In genomic region chr12:100757427-100757826, GRCm38 (mm10) we compare ENCODE assay signal across 31 mouse cellular contexts. TPM values are rescaled to one million over a fixed set of nuclear protein-coding genes. Genes with fewer than 3 reads are reported as not detected.
DNase-seq lines count a peak whose midpoint lies in the region; ATAC-seq and TF ChIP-seq lines count a peak whose summit lies in the region.
"Had no signal": no experiment of that assay in that cellular context is flagged by ENCODE, and none has a peak within 500 bp of the region (broad histone marks: within the 10 kb centered on the region; RNA-seq: fewer than 3 reads in every experiment).

No protein-coding gene starts in this region.

- 20% methylated on average over 4 of the region's 4 CpGs for WGBS in midbrain, embryonic 11.5 days
- 26% methylated on average over 4 of the region's 4 CpGs for WGBS in midbrain, postnatal 0 days

- H3K9me3 ChIP-seq in midbrain, embryonic 11.5 days (ENCODE audit: control insufficient read depth, low read length) = no peaks in the 10 kb centered on the region
- no peaks in the 10 kb centered on the region for H3K9me3 ChIP-seq in midbrain, postnatal 0 days (ENCODE audit: low read length)
- H3K9me3 ChIP-seq: G1E; heart, embryonic 13.5 days; hindbrain, embryonic 10.5 days; intestine, embryonic 15.5 days; liver, embryonic 15.5 days; stomach, embryonic 15.5 days had no signal

- H3K36me3 ChIP-seq in midbrain, embryonic 11.5 days (ENCODE audit: control insufficient read depth, insufficient read depth, low read length) = no peaks in the 10 kb centered on the region
- H3K36me3 ChIP-seq in midbrain, postnatal 0 days (ENCODE audit: insufficient read depth, low read length) = no peaks in the 10 kb centered on the region
- H3K36me3 ChIP-seq: G1E; heart, embryonic 13.5 days; hindbrain, embryonic 10.5 days; intestine, embryonic 15.5 days; liver, embryonic 15.5 days; stomach, embryonic 15.5 days had no signal

- TF ChIP-seq CTCF in midbrain, postnatal 0 days (IDR thresholded peaks at IDR 0.05) = no peak

- ATAC-seq in frontal cortex, adult (ENCODE audit: low TSS enrichment) = 0 out of 2 replicates have a peak, but pooled peaks have one; percentile 38
- ATAC-seq in midbrain, embryonic 11.5 days (ENCODE audit: low FRiP score) = peak; percentile 52
- no peak for ATAC-seq in midbrain, postnatal 0 days (ENCODE audit: low FRiP score)
- ATAC-seq: hindbrain, embryonic 16.5 days; intestine, embryonic 15.5 days had no signal

- no peak overlapping the region for H3K27ac ChIP-seq in midbrain, embryonic 11.5 days (ENCODE audit: low read depth, low read length)
- H3K27ac ChIP-seq in midbrain, postnatal 0 days (ENCODE audit: low read depth, low read length) = no peak overlapping the region
- H3K27ac ChIP-seq: gastrocnemius, adult 2 months; heart, embryonic 13.5 days; hindbrain, embryonic 10.5 days; intestine, embryonic 15.5 days; layer of hippocampus, adult 2 months; liver, embryonic 15.5 days; stomach, embryonic 15.5 days had no signal

- H3K27me3 ChIP-seq in midbrain, embryonic 11.5 days (ENCODE audit: control insufficient read depth, insufficient read depth, low read length) = no peaks in the 10 kb centered on the region
- no peaks in the 10 kb centered on the region for H3K27me3 ChIP-seq in midbrain, postnatal 0 days (ENCODE audit: insufficient read depth, low read length)
- H3K27me3 ChIP-seq: heart, embryonic 13.5 days; intestine, embryonic 15.5 days; liver, embryonic 15.5 days; stomach, embryonic 15.5 days had no signal

- H3K9ac ChIP-seq in midbrain, embryonic 11.5 days (ENCODE audit: low read length) = no peak overlapping the region
- no peak overlapping the region for H3K9ac ChIP-seq in midbrain, postnatal 0 days (replicated peaks; ENCODE audit: low read length, poor library complexity, severe bottlenecking)
- H3K9ac ChIP-seq: heart, embryonic 13.5 days; intestine, embryonic 15.5 days; liver, embryonic 15.5 days; lung, embryonic 14.5 days; stomach, embryonic 15.5 days had no signal

- H3K4me3 ChIP-seq in midbrain, embryonic 11.5 days (ENCODE audit: low read depth, low read length) = no peak overlapping the region
- no peak overlapping the region for H3K4me3 ChIP-seq in midbrain, postnatal 0 days (ENCODE audit: low read depth, low read length)
- H3K4me3 ChIP-seq: erythroblast, embryonic 14.5 days; gastrocnemius, adult 2 months; heart, embryonic 13.5 days; hindbrain, embryonic 10.5 days; intestine, embryonic 15.5 days; layer of hippocampus, adult 2 months; liver, embryonic 15.5 days; stomach, embryonic 15.5 days had no signal

- H3K4me2 ChIP-seq in midbrain, embryonic 11.5 days = no peak overlapping the region
- H3K4me2 ChIP-seq in midbrain, postnatal 0 days (ENCODE audit: low read depth, low read length, poor library complexity, severe bottlenecking) = no peak overlapping the region
- H3K4me2 ChIP-seq: heart, embryonic 13.5 days; intestine, embryonic 15.5 days; liver, embryonic 15.5 days; lung, embryonic 14.5 days; stomach, embryonic 15.5 days had no signal

- H3K4me1 ChIP-seq in midbrain, embryonic 11.5 days (ENCODE audit: control insufficient read depth, insufficient read depth, low read length) = peaks cover 3% of the 10 kb centered on the region; the same call in 1 of the 2 replicates
- H3K4me1 ChIP-seq in midbrain, postnatal 0 days (ENCODE audit: insufficient read depth, low read length) = no peaks in the 10 kb centered on the region
- H3K4me1 ChIP-seq: heart, embryonic 13.5 days; hindbrain, embryonic 10.5 days; intestine, embryonic 15.5 days; liver, embryonic 15.5 days; stomach, embryonic 15.5 days had no signal

- no peak for DNase-seq in frontal cortex, postnatal 10 days (ENCODE audit: low spot score in 2 of 2)
- no peak for DNase-seq in midbrain, embryonic 11.5 days (ENCODE audit: low spot score, missing footprints)
- no peak for DNase-seq in midbrain, postnatal 0 days (ENCODE audit: low spot score)
- DNase-seq in ZHBTc4 (ENCODE audit: low read depth, low spot score) (peak; percentile 61), liver (no peak)
- DNase-seq in thymus, postnatal 25 days = no peak
- DNase-seq: adrenal gland, postnatal 14 days; B cell, adult 2 months; cerebellum, adult 2 months; cerebellum, postnatal 14 days; gastrocnemius, adult 2 months; gastrocnemius, postnatal 36 days; heart, postnatal 10 days; kidney, adult 2 months; kidney, postnatal 36 days; layer of hippocampus, postnatal 36 days; left cerebral cortex, postnatal 4 days; lung, embryonic 14.5 days; lung, postnatal 14 days; right cerebral cortex, postnatal 25 days; thymus, postnatal 14 days had no signal

RNA-seq across cellular contexts. Expression of gene Dglucy, which starts 21.4 kb away (rescaled TPM):
- 0.23 and 0.44 TPM in 2 replicates for polyA plus RNA-seq in midbrain, embryonic 11.5 days (2014; fragmentation: Nextera tagmentation; extraction: Ambion mirVana)
- 3.6 and 5.4 TPM in 2 replicates for total RNA-seq in midbrain, postnatal 0 days (2014; rRNA removed)
- polyA plus RNA-seq in midbrain, postnatal 0 days (2015; fragmentation: Nextera tagmentation; extraction: Ambion mirVana) = 2.0 and 2.2 TPM in 2 replicates
- polyA plus RNA-seq: erythroblast, embryonic 14.5 days had no signal

RNA-seq across cellular contexts. Expression of gene Rps6ka5, which starts 30.6 kb away (rescaled TPM):
- 3.2 and 3.8 TPM in 2 replicates for polyA plus RNA-seq in midbrain, embryonic 11.5 days (2014; fragmentation: Nextera tagmentation; extraction: Ambion mirVana)
- 12.6 TPM in 2 replicates for total RNA-seq in midbrain, postnatal 0 days (2014; rRNA removed)
- polyA plus RNA-seq in midbrain, postnatal 0 days (2015; fragmentation: Nextera tagmentation; extraction: Ambion mirVana) = 3.8 and 4.9 TPM in 2 replicates
